Mouse (Mus musculus) limb, embryonic 14.5 days (tissue): Measurements from ENCODE around the gene 4921517D22Rik. TPM values are rescaled to one million over a fixed set of nuclear protein-coding genes. Genes with fewer than 3 reads are reported as not detected.

Experiments
- ATAC-seq: fragments of 200-750 bp; cut with Nextera tagmentation; 2 replicates; pipeline ENCODE4 v1.8.0; 2017; ENCODE audit warnings: low read depth, moderate number of reproducible peaks, moderate TSS enrichment; ENCODE audit not compliant: low FRiP score
- DNase-seq: peaks from one replicate; pipeline ENCODE4 v3.0.0-alpha.2; 2015; ENCODE audit warnings: low spot score
- H3K27ac ChIP-seq: fragments of 300-500 bp; sonication (generic); replicated peaks from 2 replicates; pipeline ENCODE4 v1.5.1; 2014; ENCODE audit warnings: low read depth, mild to moderate bottlenecking, low read length, moderate library complexity, mixed read lengths
- H3K27me3 ChIP-seq: fragments of 300-500 bp; sonication (generic); 2 replicates; pipeline ENCODE4 v1.6.1; 2014; ENCODE audit warnings: low read length, mixed read lengths; ENCODE audit not compliant: control insufficient read depth, insufficient read depth
- H3K36me3 ChIP-seq: fragments of 300-500 bp; sonication (generic); 2 replicates; pipeline ENCODE4 v1.6.1; 2014; ENCODE audit warnings: mild to moderate bottlenecking, low read length, moderate library complexity, mixed read lengths; ENCODE audit not compliant: control insufficient read depth, insufficient read depth
- H3K4me1 ChIP-seq: fragments of 300-500 bp; sonication (generic); 2 replicates; pipeline ENCODE4 v1.6.1; 2014; ENCODE audit warnings: antibody characterized with exemption, low read length, mixed read lengths; ENCODE audit not compliant: control insufficient read depth, insufficient read depth
- H3K4me2 ChIP-seq: fragments of 300-500 bp; sonication (generic); replicated peaks from 2 replicates; pipeline ENCODE4 v1.6.1; 2014; ENCODE audit warnings: low read depth, mild to moderate bottlenecking, low read length, moderate library complexity; ENCODE audit not compliant: severe bottlenecking
- H3K4me3 ChIP-seq: fragments of 300-500 bp; sonication (generic); replicated peaks from 2 replicates; pipeline ENCODE4 v1.5.1; 2014; ENCODE audit warnings: low read length
- H3K9ac ChIP-seq: fragments of 300-500 bp; sonication (generic); 2 replicates; pipeline ENCODE4 v1.6.1; 2014; ENCODE audit warnings: mild to moderate bottlenecking, low read depth, low read length, moderate library complexity; ENCODE audit not compliant: severe bottlenecking
- H3K9me3 ChIP-seq: fragments of 300-500 bp; sonication (generic); 2 replicates; pipeline ENCODE4 v1.6.1; 2016; ENCODE audit warnings: low read length; ENCODE audit not compliant: control insufficient read depth
- POLR2A ChIP-seq: fragments of 200-500 bp; IDR thresholded peaks from 2 replicates; pipeline ENCODE4 v1.8.0; 2012; ENCODE audit warnings: inconsistent platforms, mild to moderate bottlenecking, moderate library complexity, borderline replicate concordance; ENCODE audit not compliant: insufficient read depth, insufficient read length; ENCODE audit errors: extremely low read depth
- WGBS: fragments of 180-500 bp; shearing (Covaris S2); extraction: QIAGEN DNeasy Blood & Tissue Kit; methylation state at CpG from one replicate; pipeline ENCODE4 v1.1.7; 2014; 5-methylcytosine and 5-hydroxymethylcytosine counted together
- polyA plus RNA-seq, 2 experiments: library from polyadenylated mRNA; depleted of rRNA in 1 of 2; stranded (reverse) in 1 of 2; unstranded in 1 of 2; fragments of >200 nt; fragmentation: Nextera tagmentation in 1 of 2; extraction: Ambion mirVana in 1 of 2; gene quantifications; 2 replicates each; pipeline versions ENCODE4 v1.2.1 to v1.2.3; 2012 to 2014

Gene 4921517D22Rik
- polyA plus RNA-seq, 2 experiments = not detected

- no peak for TF ChIP-seq POLR2A
- 0 out of 2 replicates have a peak, but pooled peaks cover 3% of the 10 kb centered on the region for H3K4me1 ChIP-seq
- no peaks in the 10 kb centered on the region for H3K9me3 ChIP-seq
- peaks cover 14% of the 10 kb centered on the region for H3K36me3 ChIP-seq
- H3K4me3 ChIP-seq = no peak overlapping the region
- ATAC-seq = no peak
- no peak overlapping the region for H3K9ac ChIP-seq
- H3K27ac ChIP-seq = no peak overlapping the region; the same call in 1 of the 2 replicates
- DNase-seq = no peak
- H3K27me3 ChIP-seq = no peaks in the 10 kb centered on the region
- WGBS = 64% methylated on average over 3 of the region's 3 CpGs
- no peak overlapping the region for H3K4me2 ChIP-seq
Measured at GRCm38 (mm10) chr13:59653136-59653535, 40.8 kb downstream of the 4921517D22Rik start.

- peak; percentile 61; the same call in 1 of the 2 replicates for ATAC-seq
Measured at GRCm38 (mm10) chr13:59652651-59653050, 41.3 kb downstream of the 4921517D22Rik start.

GRCm38 (mm10) chr13:59649781-59650180 lies 44.1 kb downstream of the 4921517D22Rik start:
- Histone ChIP-seq H3K36me3 (peaks cover 19% of the 10 kb centered on the region), H3K4me3 (no peak overlapping the region), H3K4me1 (no peaks in the 10 kb centered on the region), H3K9ac (no peak overlapping the region), H3K9me3 (no peaks in the 10 kb centered on the region), H3K4me2 (no peak overlapping the region), H3K27ac (no peak overlapping the region), H3K27me3 (no peaks in the 10 kb centered on the region)
- DNase-seq = no peak
- no peak for ATAC-seq
- WGBS = 62% methylated on average over 5 of the region's 5 CpGs
- no peak for TF ChIP-seq POLR2A

More at GRCm38 (mm10) chr13:59652651-59653050, 41.3 kb downstream of the 4921517D22Rik start:
- no peak overlapping the region for H3K4me2 ChIP-seq
- H3K9me3 ChIP-seq = no peaks in the 10 kb centered on the region
- TF ChIP-seq POLR2A = no peak
- H3K36me3 ChIP-seq = peaks cover 17% of the 10 kb centered on the region
- H3K27me3 ChIP-seq = no peaks in the 10 kb centered on the region
- H3K9ac ChIP-seq = no peak overlapping the region
- peak; percentile 45 for DNase-seq
- 69% methylated on average over 5 of the region's 5 CpGs for WGBS
- H3K27ac ChIP-seq = no peak overlapping the region
- H3K4me1 ChIP-seq = 0 out of 2 replicates have a peak, but pooled peaks cover 3% of the 10 kb centered on the region
- no peak overlapping the region for H3K4me3 ChIP-seq

- DNase-seq (no peak), ATAC-seq (no peak)
- H3K9me3 ChIP-seq = no peaks in the 10 kb centered on the region
- H3K27ac ChIP-seq = no peak overlapping the region
- no peak for TF ChIP-seq POLR2A
- WGBS = 86% methylated on average over 6 of the region's 6 CpGs
- H3K27me3 ChIP-seq = no peaks in the 10 kb centered on the region
- no peak overlapping the region for H3K9ac ChIP-seq
- H3K4me1 ChIP-seq = no peaks in the 10 kb centered on the region
- no peak overlapping the region for H3K4me2 ChIP-seq
- no peak overlapping the region for H3K4me3 ChIP-seq
- peaks cover 20% of the 10 kb centered on the region for H3K36me3 ChIP-seq
Measured at GRCm38 (mm10) chr13:59648598-59648997, 45.3 kb downstream of the 4921517D22Rik start.

GRCm38 (mm10) chr13:59647484-59647883 lies 46.4 kb downstream of the 4921517D22Rik start:
- Histone ChIP-seq H3K36me3 (peaks cover 20% of the 10 kb centered on the region), H3K27ac (no peak overlapping the region), H3K4me1 (no peaks in the 10 kb centered on the region), H3K9ac (no peak overlapping the region), H3K27me3 (no peaks in the 10 kb centered on the region), H3K4me2 (no peak overlapping the region), H3K4me3 (no peak overlapping the region), H3K9me3 (no peaks in the 10 kb centered on the region)
- ATAC-seq (no peak), DNase-seq (no peak)
- TF ChIP-seq POLR2A = no peak
- 85% methylated on average over 6 of the region's 6 CpGs for WGBS
